Mouse (Mus musculus) heart, postnatal 0 days (tissue): ENCODE data around the gene Xylt1.

Source experiments
- CTCF ChIP-seq: IDR thresholded peaks from 2 replicates; pipeline ENCODE4 v1.5.1; 2016; ENCODE audit warnings: antibody characterized with exemption, control low read depth, low read depth
- EP300 ChIP-seq: IDR thresholded peaks from 2 replicates; pipeline ENCODE4 v1.6.1; 2016; ENCODE audit warnings: antibody characterized with exemption, low read depth

DNA sequence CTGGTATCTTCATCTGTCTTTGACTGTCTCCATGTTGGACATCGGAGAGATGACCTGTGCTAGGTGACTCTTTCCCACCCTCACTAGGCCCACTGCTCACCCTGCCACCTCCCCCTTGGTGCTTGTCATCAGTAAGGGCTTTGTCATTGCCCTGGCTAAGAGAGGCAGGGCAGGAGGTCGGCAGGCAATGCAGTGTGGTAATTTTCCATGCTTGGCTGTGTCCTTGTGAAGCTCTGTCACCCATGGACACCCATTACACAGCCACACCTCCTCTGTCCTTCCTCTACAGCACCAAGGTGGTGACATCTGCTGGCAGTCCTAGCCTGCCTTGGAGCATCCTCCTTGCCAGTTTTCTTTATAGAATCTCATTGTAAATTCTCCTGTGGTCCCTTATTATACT is 101.9 kb downstream of the Xylt1 start:
- TF ChIP-seq CTCF (no peak), EP300 (no peak)
